Mouse (Mus musculus): Measurements from ENCODE around the gene Sag.

- TF ChIP-seq CTCF (IDR thresholded peaks at IDR 0.05; ENCODE audit: low read depth): peak; percentile 29; the same call in 1 of the 2 replicates
- TF ChIP-seq EP300 (optimal IDR thresholded peaks at IDR 0.05): no peak
Observed at GRCm38 (mm10) chr1:87890960-87891359, 87.5 kb downstream of the Sag start.

Data from stomach, postnatal 0 days (tissue).